Comparison of ENCODE assay signal across 29 mouse cellular contexts in the genomic region with DNA sequence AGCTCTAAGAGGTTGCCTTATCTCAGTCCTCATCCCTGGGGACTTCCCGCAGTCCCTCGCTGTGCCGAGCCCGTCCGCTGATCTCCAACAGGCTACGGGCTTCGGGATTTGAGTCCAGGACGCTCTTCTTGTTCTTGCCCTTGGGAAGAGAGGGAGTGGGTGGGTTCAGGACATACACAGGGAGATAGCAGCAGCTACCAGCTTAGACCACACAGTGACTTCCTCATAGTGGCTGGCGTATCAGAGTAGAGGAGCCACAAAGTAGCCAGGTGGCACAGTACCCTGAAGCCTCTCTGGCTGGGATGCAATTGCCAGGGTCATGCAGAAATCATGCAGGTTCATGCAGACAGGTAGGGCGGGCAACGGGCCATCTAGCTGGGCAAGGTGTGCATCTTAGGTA.
"Had no signal": no experiment of that assay in that cellular context is flagged by ENCODE, and none has a peak within 500 bp of the region (broad histone marks: within the 10 kb centered on the region; RNA-seq: fewer than 3 reads in every experiment).

No protein-coding gene starts in this region.

- H3K27me3 ChIP-seq: limb, embryonic 12.5 days; limb, embryonic 13.5 days; limb, embryonic 15.5 days; liver, embryonic 12.5 days; liver, embryonic 13.5 days; liver, embryonic 15.5 days; lung, embryonic 15.5 days; midbrain, embryonic 12.5 days; midbrain, embryonic 13.5 days; midbrain, embryonic 15.5 days had no signal

- H3K9me3 ChIP-seq: limb, embryonic 10.5 days; limb, embryonic 12.5 days; limb, embryonic 13.5 days; limb, embryonic 15.5 days; liver, embryonic 12.5 days; liver, embryonic 13.5 days; liver, embryonic 15.5 days; lung, embryonic 15.5 days; megakaryocyte, embryonic 14.5 days; midbrain, embryonic 10.5 days; midbrain, embryonic 12.5 days; midbrain, embryonic 13.5 days; midbrain, embryonic 15.5 days had no signal

- H3K4me3 ChIP-seq: limb, embryonic 10.5 days; limb, embryonic 12.5 days; limb, embryonic 13.5 days; limb, embryonic 15.5 days; liver, embryonic 12.5 days; liver, embryonic 13.5 days; liver, embryonic 15.5 days; lung, embryonic 15.5 days; megakaryocyte, embryonic 14.5 days; midbrain, embryonic 10.5 days; midbrain, embryonic 12.5 days; midbrain, embryonic 13.5 days; midbrain, embryonic 15.5 days; myocyte had no signal

- H3K9ac ChIP-seq: limb, embryonic 12.5 days; limb, embryonic 13.5 days; limb, embryonic 15.5 days; liver, embryonic 12.5 days; liver, embryonic 13.5 days; liver, embryonic 14.5 days; liver, embryonic 15.5 days; liver, postnatal 0 days; lung, embryonic 14.5 days; lung, embryonic 15.5 days; midbrain, embryonic 12.5 days; midbrain, embryonic 13.5 days; midbrain, embryonic 15.5 days had no signal

- H3K4me1 ChIP-seq: limb, embryonic 12.5 days; limb, embryonic 13.5 days; limb, embryonic 15.5 days had no signal

- H3K36me3 ChIP-seq: liver, embryonic 15.5 days had no signal

- DNase-seq: left cerebral cortex, postnatal 4 days; liver; liver, embryonic 13.5 days; liver, postnatal 0 days; lung, adult 18-20 months; lung, adult 2 months; lung, embryonic 14.5 days; lung, postnatal 10 days; lung, postnatal 14 days; lung, postnatal 36 days; lung, postnatal 4 days; midbrain, embryonic 14.5 days had no signal

- H3K27ac ChIP-seq: limb, embryonic 10.5 days; limb, embryonic 12.5 days; limb, embryonic 13.5 days; limb, embryonic 15.5 days; liver, embryonic 12.5 days; liver, embryonic 13.5 days; liver, embryonic 14.5 days; liver, embryonic 15.5 days; lung, embryonic 15.5 days; macrophage; midbrain, embryonic 10.5 days; midbrain, embryonic 12.5 days; midbrain, embryonic 13.5 days; midbrain, embryonic 15.5 days had no signal

- ATAC-seq: liver, embryonic 12.5 days; lung, postnatal 0 days; midbrain, embryonic 13.5 days; midbrain, embryonic 15.5 days; midbrain, embryonic 16.5 days had no signal
